Mouse (Mus musculus) lung, postnatal 0 days (tissue): Measurements from ENCODE around the gene Atp23.

ENCODE experiments used
- CTCF ChIP-seq: IDR thresholded peaks from 2 replicates; pipeline ENCODE4 v1.5.1; 2016; ENCODE audit warnings: antibody characterized with exemption, mild to moderate bottlenecking
- EP300 ChIP-seq: IDR thresholded peaks from 2 replicates; pipeline ENCODE4 v1.6.1; 2016; ENCODE audit warnings: antibody characterized with exemption, mild to moderate bottlenecking, control low read depth

- TF ChIP-seq EP300 (no peak), CTCF (no peak)
Measured at GRCm38 (mm10) chr10:126893145-126893544, 8.0 kb downstream of the Atp23 start.
